Mouse (Mus musculus) limb, embryonic 10.5 days (tissue): ENCODE measurements around the gene Nt5c3. TPM values are rescaled to one million over a fixed set of nuclear protein-coding genes. Genes with fewer than 3 reads are reported as not detected.
A peak's percentile ranks its signal among the peaks of the same experiment; 100 is the strongest.

ENCODE experiments used
- DNase-seq: peaks from one replicate; pipeline ENCODE4 v3.0.0-alpha.2; 2017; ENCODE audit warnings: low spot score
- H3K27ac ChIP-seq: fragments of 300-500 bp; sonication (generic); 2 replicates; pipeline ENCODE4 v1.5.1; 2016; ENCODE audit warnings: mild to moderate bottlenecking
- H3K27me3 ChIP-seq: fragments of 300-500 bp; sonication (generic); 2 replicates; pipeline ENCODE4 v1.6.1; 2016; ENCODE audit warnings: low read depth, mild to moderate bottlenecking; ENCODE audit not compliant: poor library complexity, severe bottlenecking
- H3K36me3 ChIP-seq: fragments of 300-500 bp; sonication (generic); 2 replicates; pipeline ENCODE4 v1.6.1; 2016; ENCODE audit warnings: mild to moderate bottlenecking, moderate library complexity
- H3K4me1 ChIP-seq: fragments of 300-500 bp; sonication (generic); 2 replicates; pipeline ENCODE4 v1.6.1; 2016
- H3K4me3 ChIP-seq: fragments of 300-500 bp; sonication (generic); 2 replicates; pipeline ENCODE4 v1.5.1; 2016; ENCODE audit warnings: mild to moderate bottlenecking, moderate library complexity
- H3K9me3 ChIP-seq: fragments of 300-500 bp; sonication (generic); replicated peaks from 2 replicates; pipeline ENCODE4 v1.6.1; 2016; ENCODE audit warnings: mild to moderate bottlenecking
- WGBS: fragments of 180-500 bp; shearing (Covaris S2); methylation state at CpG from one replicate; pipeline ENCODE4 v1.1.7; 2016; 5-methylcytosine and 5-hydroxymethylcytosine counted together
- polyA plus RNA-seq: library from polyadenylated mRNA; unstranded; fragments of >200 nt; fragmentation: Nextera tagmentation; extraction: Ambion mirVana; gene quantifications from 2 replicates; pipeline ENCODE4 v1.2.1, GENCODE M21; 2016

Nt5c3 gene
- polyA plus RNA-seq, 1 experiment from 2014 or later = 54.1 TPM

- no peaks in the 10 kb centered on the region for H3K4me1 ChIP-seq
- H3K4me3 ChIP-seq = no peak overlapping the region
- H3K27ac ChIP-seq = no peak overlapping the region
- H3K27me3 ChIP-seq = no peaks in the 10 kb centered on the region
- 93% methylated on average over 3 of the region's 3 CpGs for WGBS
- H3K9me3 ChIP-seq = no peaks in the 10 kb centered on the region
- peaks cover 37% of the 10 kb centered on the region for H3K36me3 ChIP-seq
- DNase-seq = no peak
Measured at GRCm38 (mm10) chr6:56848974-56849373, 74.8 kb downstream of the Nt5c3 start.

- Histone ChIP-seq H3K36me3 (peaks cover 9% of the 10 kb centered on the region; the same call in 1 of the 2 replicates), H3K4me3 (no peak overlapping the region), H3K27ac (no peak overlapping the region), H3K27me3 (no peaks in the 10 kb centered on the region), H3K4me1 (no peaks in the 10 kb centered on the region), H3K9me3 (no peaks in the 10 kb centered on the region)
- WGBS = 94% methylated on average over 2 of the region's 2 CpGs
- no peak for DNase-seq
Measured at GRCm38 (mm10) chr6:56844365-56844764, 79.4 kb downstream of the Nt5c3 start.

- WGBS = 87% methylated on average over 3 of the region's 3 CpGs
- no peak for DNase-seq
- Histone ChIP-seq H3K4me1 (no peaks in the 10 kb centered on the region), H3K36me3 (peaks cover 14% of the 10 kb centered on the region), H3K27me3 (no peaks in the 10 kb centered on the region), H3K27ac (no peak overlapping the region), H3K9me3 (no peaks in the 10 kb centered on the region), H3K4me3 (no peak overlapping the region)
Measured at GRCm38 (mm10) chr6:56843229-56843628, 80.5 kb downstream of the Nt5c3 start.

- WGBS = 88% methylated on average over 3 of the region's 3 CpGs
- H3K4me1 ChIP-seq = no peaks in the 10 kb centered on the region
- no peaks in the 10 kb centered on the region for H3K9me3 ChIP-seq
- H3K27me3 ChIP-seq = no peaks in the 10 kb centered on the region
- H3K27ac ChIP-seq = no peak overlapping the region
- H3K4me3 ChIP-seq = no peak overlapping the region
- no peak for DNase-seq
- peaks cover 38% of the 10 kb centered on the region for H3K36me3 ChIP-seq
Measured at GRCm38 (mm10) chr6:56837621-56838020, 86.1 kb downstream of the Nt5c3 start.

GRCm38 (mm10) chr6:56837166-56837565 is 86.6 kb downstream of the Nt5c3 start:
- Histone ChIP-seq H3K36me3 (peaks cover 38% of the 10 kb centered on the region), H3K9me3 (no peaks in the 10 kb centered on the region), H3K27ac (no peak overlapping the region), H3K4me3 (no peak overlapping the region), H3K4me1 (peaks cover 3% of the 10 kb centered on the region; the same call in 1 of the 2 replicates), H3K27me3 (no peaks in the 10 kb centered on the region)
- DNase-seq = no peak
- WGBS = 96% methylated on average over 12 of the region's 12 CpGs

- Histone ChIP-seq H3K4me3 (no peak overlapping the region), H3K27ac (no peak overlapping the region), H3K36me3 (peaks cover 36% of the 10 kb centered on the region), H3K9me3 (no peaks in the 10 kb centered on the region), H3K4me1 (peaks cover 3% of the 10 kb centered on the region; the same call in 1 of the 2 replicates), H3K27me3 (no peaks in the 10 kb centered on the region)
- WGBS = 90% methylated on average over 10 of the region's 10 CpGs
- no peak for DNase-seq
Measured at GRCm38 (mm10) chr6:56835532-56835931, 88.2 kb downstream of the Nt5c3 start.

GRCm38 (mm10) chr6:56834769-56835168 is 89.0 kb downstream of the Nt5c3 start:
- Histone ChIP-seq H3K27ac (no peak overlapping the region), H3K36me3 (peaks cover 34% of the 10 kb centered on the region), H3K9me3 (no peaks in the 10 kb centered on the region), H3K27me3 (no peaks in the 10 kb centered on the region), H3K4me1 (peaks cover 3% of the 10 kb centered on the region; the same call in 1 of the 2 replicates), H3K4me3 (no peak overlapping the region)
- no peak for DNase-seq
- WGBS = 68% methylated on average over 5 of the region's 5 CpGs

GRCm38 (mm10) chr6:56832830-56833229 is 90.9 kb downstream of the Nt5c3 start:
- Histone ChIP-seq H3K4me3 (peak overlapping the region; percentile 76), H3K27me3 (no peaks in the 10 kb centered on the region), H3K27ac (no peak overlapping the region), H3K9me3 (no peaks in the 10 kb centered on the region), H3K4me1 (peaks cover 3% of the 10 kb centered on the region; the same call in 1 of the 2 replicates), H3K36me3 (peaks cover 27% of the 10 kb centered on the region)
- DNase-seq = no peak

DNA sequence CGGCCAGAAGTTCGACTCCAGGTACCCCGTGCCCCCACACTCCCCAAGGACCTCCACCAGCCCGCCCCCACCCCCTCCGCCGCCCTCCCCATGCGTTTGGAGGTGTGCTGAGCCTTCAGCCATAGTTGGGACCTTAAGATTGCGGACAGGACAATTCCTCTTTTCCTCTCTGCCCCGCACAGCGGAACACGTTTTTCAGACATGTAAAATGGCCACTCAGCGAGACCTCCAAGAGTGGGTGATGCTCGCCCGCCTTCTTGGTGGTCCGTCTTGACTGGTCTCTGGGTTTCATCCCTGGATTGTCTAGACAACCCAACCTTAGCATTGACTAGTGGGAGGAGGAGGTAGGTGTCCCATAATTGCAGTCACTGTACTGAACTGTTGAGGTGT is 91.3 kb downstream of the Nt5c3 start:
- no peak for DNase-seq
- peak overlapping the region; percentile 93 for H3K27ac ChIP-seq
- under 1% methylated on average over 15 of the region's 15 CpGs for WGBS

More for the DNA sequence above, 91.3 kb downstream of the Nt5c3 start:
- no peaks in the 10 kb centered on the region for H3K27me3 ChIP-seq
- peaks cover 25% of the 10 kb centered on the region for H3K36me3 ChIP-seq
- H3K4me1 ChIP-seq = peaks cover 3% of the 10 kb centered on the region; the same call in 1 of the 2 replicates
- no peaks in the 10 kb centered on the region for H3K9me3 ChIP-seq
- peak overlapping the region; percentile 76 for H3K4me3 ChIP-seq

Other genes with a start within 250 kb of the Nt5c3 start
- 189 and 222 TPM in 2 replicates for gene Lsm5, start 219.2 kb downstream of the Nt5c3 start, polyA plus RNA-seq
- gene Avl9, start 209.0 kb downstream of the Nt5c3 start, polyA plus RNA-seq = 13.6 and 15.2 TPM in 2 replicates
- gene Kbtbd2, start 126.1 kb downstream of the Nt5c3 start, polyA plus RNA-seq = 37.3 and 42.6 TPM in 2 replicates
- 64.6 and 65.4 TPM in 2 replicates for gene Fkbp9, start 91.9 kb downstream of the Nt5c3 start, polyA plus RNA-seq
- gene Vmn1r4, start 83 bp upstream of the Nt5c3 start, polyA plus RNA-seq = 0.31 TPM in 1 of 2 replicates, not detected in the other
- gene Vmn1r5, start 46.3 kb upstream of the Nt5c3 start, polyA plus RNA-seq = not detected in 2 replicates
- gene Vmn1r6, start 73.3 kb upstream of the Nt5c3 start, polyA plus RNA-seq = not detected in 2 replicates
- not detected in 2 replicates for gene Vmn1r7, start 101.4 kb upstream of the Nt5c3 start, polyA plus RNA-seq
- gene Vmn1r8, start 108.4 kb upstream of the Nt5c3 start, polyA plus RNA-seq = not detected in 2 replicates
- not detected in 2 replicates for gene Vmn1r9, start 142.9 kb upstream of the Nt5c3 start, polyA plus RNA-seq
- gene Vmn1r10, start 185.5 kb upstream of the Nt5c3 start, polyA plus RNA-seq = not detected in 2 replicates
- not detected in 2 replicates for gene Vmn1r11, start 209.5 kb upstream of the Nt5c3 start, polyA plus RNA-seq
- not detected in 2 replicates for gene Vmn1r12, start 233.0 kb upstream of the Nt5c3 start, polyA plus RNA-seq